Mouse (Mus musculus) megakaryocyte progenitor cell, adult 5-6 weeks (primary cell): ENCODE data around the gene Nt5c1a. TPM values are rescaled to one million over a fixed set of nuclear protein-coding genes. Genes with fewer than 3 reads are reported as not detected.

Experiments used
- ATAC-seq: replicated peaks from 2 replicates; pipeline ENCODE4 v1.8.0; 2016; ENCODE audit warnings: mild to moderate bottlenecking, moderate TSS enrichment, inconsistent platforms; ENCODE audit not compliant: poor library complexity
- total RNA-seq, 2 experiments: library from RNA; stranded (forward) in 1 of 2; stranded (reverse) in 1 of 2; fragments of 157-497, 149-512 nt in 1 of 2; fragments of 200-1000 nt in 1 of 2; gene quantifications; 2 replicates each; pipeline versions ENCODE4 v1.2.3 to v1.2.4; 2015 to 2017

Nt5c1a gene
- total RNA-seq, 2 experiments from 2014 or later: not detected

- no peak for ATAC-seq
Observed at GRCm38 (mm10) chr4:123210996-123211395, 9.7 kb downstream of the Nt5c1a start.

DNA sequence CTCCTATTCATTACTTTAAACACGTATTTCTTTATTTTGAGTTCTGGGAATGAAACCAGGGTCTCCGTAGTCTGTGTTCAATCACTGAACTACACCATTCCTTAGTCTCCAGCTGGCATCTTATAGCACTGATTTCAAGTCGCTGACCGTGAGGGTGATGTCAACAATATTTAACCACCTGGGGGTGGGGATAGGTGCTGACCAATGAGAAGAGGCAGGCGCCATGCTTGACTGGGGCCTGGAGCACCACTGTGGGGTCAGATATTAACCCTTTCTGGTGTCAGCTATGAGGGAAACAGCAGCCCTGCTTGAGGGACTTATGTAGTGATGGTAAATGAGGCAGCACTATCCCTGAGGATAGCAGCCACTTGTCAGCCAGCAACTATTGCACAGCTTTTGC lies 10.1 kb downstream of the Nt5c1a start:
- no peak for ATAC-seq

DNA sequence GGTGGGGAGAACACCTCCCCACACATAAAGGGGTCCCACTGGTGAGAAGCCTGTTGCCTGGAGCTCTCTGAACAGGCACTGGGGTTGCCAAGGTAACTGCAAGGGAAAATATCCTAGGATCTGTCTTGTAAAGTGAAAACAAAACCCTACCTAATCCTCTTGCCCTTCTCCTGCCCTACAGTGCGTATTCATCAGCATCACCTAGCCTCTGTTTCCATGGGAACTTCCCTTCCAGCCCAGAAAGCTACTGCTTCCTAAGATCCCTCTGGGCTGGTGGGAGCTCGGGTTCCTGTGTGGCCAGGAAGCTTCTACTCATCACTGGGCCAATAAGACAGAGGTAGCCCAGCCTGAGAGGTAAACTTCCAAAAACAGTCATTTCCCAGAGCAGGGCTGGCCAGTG lies 11.0 kb downstream of the Nt5c1a start:
- ATAC-seq: no peak

- ATAC-seq: no peak
Observed at GRCm38 (mm10) chr4:123213975-123214374, 12.7 kb downstream of the Nt5c1a start.

GRCm38 (mm10) chr4:123215367-123215766 lies 14.1 kb downstream of the Nt5c1a start:
- ATAC-seq: no peak

- peak; percentile 64 for ATAC-seq
Observed at GRCm38 (mm10) chr4:123216782-123217181, 15.5 kb downstream of the Nt5c1a start.

- ATAC-seq: peak; percentile 89
Observed at GRCm38 (mm10) chr4:123219720-123220357, 18.5 kb downstream of the Nt5c1a start.

- no peak for ATAC-seq
Observed at GRCm38 (mm10) chr4:123220637-123221036, 19.3 kb downstream of the Nt5c1a start.

GRCm38 (mm10) chr4:123223309-123223708 lies 22.0 kb downstream of the Nt5c1a start:
- peak; percentile 62; the same call in 1 of the 2 replicates for ATAC-seq

DNA sequence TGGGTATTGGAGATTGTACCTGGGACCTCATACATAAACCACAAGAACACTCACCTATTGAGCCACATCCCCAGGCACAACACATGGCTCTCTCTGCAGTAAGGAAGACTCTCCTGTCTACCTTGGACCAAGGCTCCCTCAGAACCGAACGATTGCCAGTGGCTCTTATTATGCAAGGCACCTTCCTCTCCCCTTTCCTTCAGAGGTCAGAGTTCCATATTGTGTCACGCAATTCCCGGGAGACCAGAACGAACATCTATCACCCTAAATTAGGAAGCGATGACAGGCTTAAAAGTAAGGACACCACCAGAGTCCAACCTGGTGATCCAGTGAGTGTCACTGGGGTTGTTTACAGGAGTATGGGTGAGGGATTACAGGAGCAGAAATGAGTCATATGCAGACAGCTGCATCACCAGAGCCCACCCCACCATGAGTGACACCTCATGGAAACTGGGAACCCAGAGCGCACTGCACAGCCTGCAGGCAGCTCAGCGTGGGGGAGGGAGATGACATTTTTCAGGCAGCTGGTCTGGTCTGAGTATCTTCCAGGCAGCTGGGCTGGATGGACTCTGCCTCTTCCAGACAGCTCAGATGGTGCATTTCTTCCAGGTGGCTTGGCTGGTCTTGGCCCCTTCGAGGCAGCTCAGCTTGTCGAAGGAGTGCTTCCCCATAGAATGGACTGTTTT lies 24.6 kb downstream of the Nt5c1a start:
- ATAC-seq: no peak

DNA sequence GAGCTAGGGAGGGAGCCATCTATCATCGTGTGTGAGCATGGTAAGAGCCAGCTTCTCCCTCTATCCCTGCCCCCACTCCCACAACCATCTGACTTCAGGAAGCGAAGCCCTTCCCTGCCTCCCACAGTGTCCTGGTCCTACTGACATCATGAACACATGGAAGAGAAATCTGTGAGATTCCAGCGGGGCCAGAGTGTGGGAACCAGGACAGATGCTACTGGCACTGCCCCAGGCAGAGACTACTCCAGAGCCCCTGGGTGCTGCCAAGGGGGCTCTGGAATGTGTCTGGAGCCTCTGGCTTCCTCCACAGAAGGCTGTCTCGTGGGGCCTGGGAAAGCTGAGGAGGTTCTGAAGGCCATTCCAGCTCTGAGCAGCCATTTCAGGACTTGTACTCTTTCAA lies 26.4 kb downstream of the Nt5c1a start:
- ATAC-seq: no peak

DNA sequence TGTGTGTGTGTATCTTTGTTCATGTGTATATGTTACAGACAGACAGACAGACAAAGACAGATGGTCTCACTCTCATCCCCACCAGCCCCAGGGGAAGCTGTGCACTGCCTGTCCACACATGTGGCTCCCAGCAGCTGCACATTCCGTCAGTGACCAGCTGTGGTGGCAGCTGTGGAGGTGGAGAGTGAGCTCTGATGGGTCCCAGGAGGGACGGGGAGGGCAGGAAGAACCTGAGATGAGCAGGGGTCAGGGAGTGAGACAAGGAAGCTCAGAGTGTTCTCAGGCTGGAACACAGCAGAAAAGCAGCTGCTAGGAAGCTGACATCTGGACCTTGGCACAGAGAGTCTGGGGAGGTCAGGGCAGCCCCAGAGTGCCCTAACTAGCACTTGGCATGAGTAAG lies 27.0 kb downstream of the Nt5c1a start:
- ATAC-seq: no peak

GRCm38 (mm10) chr4:123229166-123229565 lies 27.9 kb downstream of the Nt5c1a start:
- ATAC-seq: 0 out of 2 replicates have a peak, but pooled peaks have one; percentile 10

DNA sequence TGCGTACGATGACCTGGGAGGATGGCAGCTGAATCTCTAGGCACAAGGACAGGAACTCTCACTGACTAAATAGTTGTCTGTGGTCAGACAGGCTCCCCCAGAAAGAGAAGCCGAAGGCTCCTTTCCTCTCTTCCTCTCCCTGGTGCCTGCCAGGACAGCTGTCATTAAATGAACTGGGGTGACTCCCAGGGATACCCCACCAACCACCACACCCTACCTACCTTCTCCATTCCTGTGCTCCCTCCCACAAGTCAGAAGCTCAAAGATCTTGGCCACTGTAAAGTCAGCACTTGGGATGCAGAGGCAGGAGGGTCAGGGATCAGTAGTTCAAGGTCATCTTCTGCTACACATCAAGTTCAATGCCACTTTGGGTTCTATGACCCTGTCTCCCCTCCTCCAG lies 31.5 kb downstream of the Nt5c1a start:
- ATAC-seq: no peak; the same call in 1 of the 2 replicates

DNA sequence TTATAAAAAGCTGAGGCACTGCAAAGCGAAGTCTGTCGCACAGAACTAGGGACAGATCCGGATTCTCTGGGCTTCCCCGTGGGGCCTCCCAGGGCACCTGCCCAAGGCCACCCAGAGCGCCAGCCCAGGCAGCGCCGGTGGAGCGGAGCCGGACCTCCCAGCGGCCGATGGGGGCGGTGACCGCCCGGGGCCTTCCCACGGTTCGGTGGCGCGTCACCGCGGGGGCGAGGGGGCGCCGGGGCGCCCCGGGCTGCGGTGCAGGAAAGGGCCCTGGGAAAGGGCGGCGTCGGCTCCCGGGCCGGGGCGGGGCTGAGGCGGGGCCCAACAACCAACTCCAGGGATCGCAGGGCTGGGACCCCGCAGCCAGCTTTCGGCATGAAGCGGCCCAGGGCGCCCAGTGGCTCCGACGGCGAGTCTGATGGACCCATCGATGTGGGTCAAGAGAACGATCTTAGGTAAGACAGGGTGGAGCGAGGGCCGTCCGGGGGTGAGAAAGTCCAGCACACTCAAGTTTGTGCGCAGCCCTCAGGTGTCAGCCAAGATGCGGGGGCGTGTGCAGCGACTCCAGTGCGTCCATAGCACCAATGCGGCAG lies 32.3 kb downstream of the Nt5c1a start, which contains the start of gene Heyl:
Gene Heyl, plus strand, starts transcription at position 65 of the 593 bp plus-strand sequence.
- peak; percentile 42 for ATAC-seq

- ATAC-seq: no peak
Observed at GRCm38 (mm10) chr4:123235835-123236430, 34.6 kb downstream of the Nt5c1a start.

GRCm38 (mm10) chr4:123236431-123237031 lies 35.2 kb downstream of the Nt5c1a start:
- ATAC-seq: no peak

DNA sequence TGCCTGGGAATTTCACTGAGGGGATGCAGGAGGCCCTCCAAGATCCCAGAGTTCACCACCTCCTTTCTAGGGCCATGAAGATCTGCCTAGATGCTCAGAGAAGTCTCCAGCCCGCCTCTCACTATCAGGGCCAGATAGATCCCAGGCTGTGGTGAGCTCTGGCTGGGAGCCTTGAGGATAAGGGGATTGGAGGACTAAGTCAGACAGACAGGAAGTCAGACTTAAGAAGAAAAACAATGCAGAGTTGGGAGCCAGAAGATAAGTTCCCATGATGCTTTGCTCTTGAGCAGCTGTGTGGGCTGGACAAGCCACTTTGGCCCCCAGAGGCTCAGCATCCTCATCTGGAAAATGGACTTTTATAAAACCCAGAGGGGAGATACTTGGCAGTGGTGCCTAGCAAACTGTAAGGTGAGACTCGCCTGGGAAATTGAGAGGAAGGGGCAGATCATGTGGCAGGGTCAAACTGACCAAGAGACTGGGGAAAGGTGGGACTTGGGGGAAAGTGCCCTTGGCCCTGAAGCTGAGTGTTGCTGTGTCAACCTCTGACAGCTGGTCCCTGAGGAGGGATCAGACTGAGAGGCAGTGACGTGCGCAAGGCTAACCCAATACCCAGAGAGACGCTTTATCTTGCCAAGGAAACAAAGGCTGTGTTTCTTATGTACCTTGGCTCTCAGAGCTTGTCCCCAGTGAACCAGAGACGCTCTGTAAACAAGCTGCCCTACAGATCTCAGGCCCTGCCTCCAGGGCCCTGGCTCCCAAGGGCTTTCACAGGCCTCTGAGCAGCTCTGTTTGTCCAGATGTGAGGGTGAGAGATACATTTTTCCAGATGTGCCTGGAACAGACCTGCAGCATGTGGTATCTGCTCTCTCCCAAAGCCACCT lies 36.3 kb downstream of the Nt5c1a start:
- ATAC-seq: no peak

DNA sequence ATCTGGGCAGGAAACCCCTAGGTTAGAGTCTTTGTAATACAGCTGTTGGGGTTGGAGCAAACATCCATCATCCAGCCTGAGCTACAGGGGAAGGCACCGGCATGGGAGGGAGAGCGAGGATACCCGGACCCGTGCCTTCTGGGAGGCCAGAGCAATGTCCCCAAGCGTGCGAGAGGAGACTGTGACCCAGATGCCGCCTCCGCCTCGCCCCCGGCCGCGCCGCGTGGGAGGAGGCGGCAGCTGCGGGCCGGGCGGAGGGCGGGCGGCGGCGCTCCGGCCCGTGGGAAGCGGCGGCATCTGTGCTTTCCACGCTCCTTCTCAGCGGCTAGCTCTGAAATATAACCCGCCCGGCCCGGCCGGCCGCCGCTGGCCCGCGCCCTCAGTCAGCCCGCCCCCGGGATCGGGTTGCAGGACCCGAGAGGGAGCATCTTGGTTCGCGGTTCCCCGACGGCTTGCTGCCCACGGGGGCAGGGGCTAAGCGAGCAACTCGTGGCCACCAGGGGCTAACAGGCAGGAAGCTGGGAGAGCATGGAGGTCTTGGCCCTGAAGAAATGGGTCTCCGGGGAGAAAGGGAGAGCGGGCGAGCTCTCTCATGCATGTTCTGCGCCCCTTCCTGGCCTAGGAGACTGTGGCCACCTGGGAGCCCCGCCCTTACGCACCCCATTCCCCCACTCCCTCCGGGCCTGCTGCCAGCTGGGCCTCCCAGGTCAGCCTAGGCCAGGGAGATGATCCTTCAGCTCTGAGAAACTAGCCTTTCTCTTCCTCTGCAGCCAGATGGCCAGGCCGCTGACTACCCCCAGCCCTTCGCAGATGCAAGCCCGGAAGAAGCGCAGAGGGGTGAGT lies 38.3 kb downstream of the Nt5c1a start:
- ATAC-seq: no peak
